Mouse (Mus musculus) adrenal gland, postnatal 36 days (tissue): ENCODE measurements around the gene Rcor2. TPM values are rescaled to one million over a fixed set of nuclear protein-coding genes. Genes with fewer than 3 reads are reported as not detected.

Experiments
- DNase-seq, 2 experiments: peaks; one replicate each; pipeline ENCODE4 v3.0.0; 2021; ENCODE audit warnings: mixed read lengths in 1 of 2
- total RNA-seq, 2 experiments: library from RNA; stranded (reverse); gene quantifications; 2 replicates each; pipeline ENCODE4 v1.2.3; 2021

Gene Rcor2
- total RNA-seq, 2 experiments from 2014 or later: 2.0 to 4.4 TPM

DNA sequence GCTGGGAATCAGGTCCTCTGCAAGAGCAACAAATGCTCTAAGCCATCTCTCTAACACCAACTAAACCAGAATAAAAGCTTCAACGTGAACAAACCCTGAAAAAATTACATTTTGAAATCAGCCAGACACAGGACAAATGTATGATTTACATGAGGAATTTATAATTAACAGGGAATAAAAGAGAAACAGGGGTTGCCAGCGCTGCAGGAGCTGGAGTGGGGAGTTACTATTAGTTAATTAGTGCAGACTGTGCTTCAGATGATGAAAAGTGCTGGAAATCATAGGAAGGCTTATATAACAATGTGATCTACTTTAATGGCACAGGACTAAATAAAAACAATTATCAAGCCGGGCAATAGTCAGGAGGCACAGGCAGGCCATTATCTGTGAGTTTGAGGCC is 54.3 kb downstream of the Rcor2 start:
- DNase-seq: no peak

Other genes starting within 250 kb of the Rcor2 start
- gene Fermt3, start 247.9 kb upstream of the Rcor2 start, total RNA-seq: 1 to 10 TPM; 6.9 TPM
- gene Stip1, start 227.4 kb upstream of the Rcor2 start, total RNA-seq: 100 to 1,000 TPM; 149 to 281 TPM
- gene Macrod1, start 210.5 kb upstream of the Rcor2 start, total RNA-seq: 10 to 100 TPM; 52.5 to 66.7 TPM
- 1 to 10 TPM; 1.3 to 4.0 TPM for gene Flrt1, start 161.6 kb upstream of the Rcor2 start, total RNA-seq
- gene Otub1, start 61.0 kb upstream of the Rcor2 start, total RNA-seq: 100 to 1,000 TPM; 118 to 130 TPM
- gene Cox8a, start 49.7 kb upstream of the Rcor2 start, total RNA-seq: 1,000 to 10,000 TPM; 1,022 to 1,091 TPM
- gene Naa40, start 26.1 kb upstream of the Rcor2 start, total RNA-seq: 10 to 100 TPM; 18.6 to 25.6 TPM
- 10 to 100 TPM; 71.9 to 76.4 TPM for gene Mark2, start 74.5 kb downstream of the Rcor2 start, total RNA-seq
- gene Spindoc, start 115.7 kb downstream of the Rcor2 start, total RNA-seq: 10 to 100 TPM; 20.4 to 23.8 TPM
- gene 2700081O15Rik, start 150.3 kb downstream of the Rcor2 start, total RNA-seq: 10 to 100 TPM; 22.0 to 23.7 TPM
- 100 to 1,000 TPM; 138 to 141 TPM for gene Rtn3, start 216.0 kb downstream of the Rcor2 start, total RNA-seq
- 100 to 1,000 TPM in 1 of 2 experiments, 10 to 100 TPM in 1; 98.3 to 159 TPM for gene Atl3, start 226.7 kb downstream of the Rcor2 start, total RNA-seq